Mouse (Mus musculus) skeletal muscle tissue, adult 2 months (tissue): ENCODE measurements around the gene Sgta.
"Not testable (repeated sequence)": the region's sequence is repeated elsewhere in the genome, so short reads cannot be mapped to it uniquely, and the experiment has no call there.

Experiments
- DNase-seq: peaks from one replicate; pipeline ENCODE4 v3.0.0-alpha.2; 2012; ENCODE audit warnings: low read depth, low spot score

Sgta gene

GRCm38 (mm10) chr10:81058896-81059295, 1.1 kb downstream of the Sgta start:
- DNase-seq, result no peak

GRCm38 (mm10) chr10:81057406-81058130, 2.4 kb downstream of the Sgta start:
- DNase-seq, result no peak

- not testable (repeated sequence) for DNase-seq
Observed at GRCm38 (mm10) chr10:81055802-81056340, 4.1 kb downstream of the Sgta start.

GRCm38 (mm10) chr10:81055169-81055568, 4.8 kb downstream of the Sgta start:
- no peak for DNase-seq

GRCm38 (mm10) chr10:81052577-81052976, 7.4 kb downstream of the Sgta start:
- no peak for DNase-seq

- no peak for DNase-seq
Observed at GRCm38 (mm10) chr10:81051133-81051532, 8.8 kb downstream of the Sgta start.

- DNase-seq, result no peak
Observed at GRCm38 (mm10) chr10:81050645-81051044, 9.3 kb downstream of the Sgta start.

GRCm38 (mm10) chr10:81045246-81045645, 14.7 kb downstream of the Sgta start:
- not testable (repeated sequence) for DNase-seq

- peak; percentile 44 for DNase-seq
Observed at GRCm38 (mm10) chr10:81041458-81042175, 18.4 kb downstream of the Sgta start.

GRCm38 (mm10) chr10:81036988-81037580, 22.9 kb downstream of the Sgta start, which contains the start of gene Slc39a3:
TSS of gene Slc39a3 (minus strand) at chr10:81037426.
- peak; percentile 98 for DNase-seq

GRCm38 (mm10) chr10:81036251-81036650, 23.7 kb downstream of the Sgta start:
- no peak for DNase-seq

- DNase-seq, result no peak
Observed at GRCm38 (mm10) chr10:81033586-81033985, 26.4 kb downstream of the Sgta start.

- DNase-seq, result no peak
Observed at GRCm38 (mm10) chr10:81029031-81029430, 30.9 kb downstream of the Sgta start.

GRCm38 (mm10) chr10:81028219-81028618, 31.8 kb downstream of the Sgta start:
- DNase-seq, result no peak

- DNase-seq, result peak; percentile 79
Observed at GRCm38 (mm10) chr10:81027331-81027730, 32.6 kb downstream of the Sgta start.

- DNase-seq, result no peak
Observed at GRCm38 (mm10) chr10:81026857-81027256, 33.1 kb downstream of the Sgta start.

- no peak for DNase-seq
Observed at GRCm38 (mm10) chr10:81025639-81026275, 34.2 kb downstream of the Sgta start, which contains the start of gene Diras1. TSS of gene Diras1 (minus strand) at chr10:81025662.

- DNase-seq, result no peak
Observed at GRCm38 (mm10) chr10:81025047-81025621, 34.8 kb downstream of the Sgta start.

GRCm38 (mm10) chr10:81024346-81024937, 35.5 kb downstream of the Sgta start:
- DNase-seq, result no peak

- DNase-seq, result no peak
Observed at GRCm38 (mm10) chr10:81022744-81023143, 37.2 kb downstream of the Sgta start.

GRCm38 (mm10) chr10:81021547-81022110, 38.4 kb downstream of the Sgta start:
- no peak for DNase-seq
